Mouse (Mus musculus) adrenal gland (tissue): ENCODE data around the gene Tigd2.

Source experiments
- intact Hi-C: fragments of 180-260 bp; cut with DNase I; formaldehyde crosslinking; loops from one replicate; pipeline ENCODE4 v1.15.1; 2025

The Tigd2 gene

DNA sequence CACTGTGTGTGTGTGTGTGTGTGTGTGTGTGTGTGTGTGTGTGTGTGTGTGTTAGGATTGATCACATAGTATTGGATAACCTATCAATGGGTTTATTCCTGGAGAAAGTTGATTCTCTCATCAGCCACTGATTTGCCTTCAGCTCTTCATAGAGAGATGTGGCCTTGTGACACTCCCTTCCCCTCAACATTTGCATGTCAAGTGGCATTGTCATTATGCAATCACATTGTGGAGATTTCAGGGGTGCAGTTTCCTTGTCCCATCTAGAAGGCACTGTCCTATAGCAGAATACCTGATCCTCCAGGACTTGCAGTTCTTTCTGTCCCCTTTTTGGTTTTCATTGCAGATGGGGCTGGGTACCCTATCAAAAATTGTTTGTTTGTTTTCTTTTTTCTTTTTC lies 41.9 kb downstream of the Tigd2 start:
- intact Hi-C loops: loop anchor here (2.0 kb wide), 1 partner anchor 234 kb away; no protein-coding TSS in a partner anchor

DNA sequence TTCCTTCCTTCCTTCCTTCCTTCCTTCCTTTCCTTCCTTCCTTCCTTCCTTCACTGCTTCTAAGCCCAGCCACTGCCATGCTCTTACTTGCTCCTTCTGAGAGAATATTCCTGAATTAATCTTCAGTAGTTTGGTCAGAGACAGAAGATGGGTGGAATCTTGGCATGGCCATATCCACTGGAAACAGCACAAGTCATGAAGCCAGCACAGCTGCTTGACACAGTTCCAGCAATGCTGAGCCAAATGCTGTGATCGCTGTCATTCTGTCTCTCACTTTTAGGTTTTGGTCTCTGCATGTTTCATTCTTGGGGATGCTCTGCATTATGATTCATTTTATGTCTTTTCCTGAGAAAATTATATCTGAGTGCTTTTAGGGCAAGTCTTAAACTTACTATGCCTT lies 47.2 kb downstream of the Tigd2 start:
- intact Hi-C loops: no loop called here
